Mouse (Mus musculus) thymus, adult 2 months (tissue): Measurements from ENCODE around the gene Plcb1.

Experiments used
- CTCF ChIP-seq: fragments of 200-500 bp; IDR thresholded peaks from 2 replicates; pipeline ENCODE4 v1.5.1; 2012; ENCODE audit warnings: mild to moderate bottlenecking, control low read depth, low read length, moderate library complexity, borderline replicate concordance; ENCODE audit not compliant: control insufficient read depth, poor library complexity, insufficient read depth; ENCODE audit errors: extremely low read depth
- POLR2A ChIP-seq: fragments of 200-500 bp; IDR thresholded peaks from 2 replicates; pipeline ENCODE4 v1.6.1; 2012; ENCODE audit warnings: mild to moderate bottlenecking, low read length, control low read depth, moderate library complexity; ENCODE audit not compliant: control insufficient read depth, poor library complexity, insufficient read depth; ENCODE audit errors: extremely low read depth

DNA sequence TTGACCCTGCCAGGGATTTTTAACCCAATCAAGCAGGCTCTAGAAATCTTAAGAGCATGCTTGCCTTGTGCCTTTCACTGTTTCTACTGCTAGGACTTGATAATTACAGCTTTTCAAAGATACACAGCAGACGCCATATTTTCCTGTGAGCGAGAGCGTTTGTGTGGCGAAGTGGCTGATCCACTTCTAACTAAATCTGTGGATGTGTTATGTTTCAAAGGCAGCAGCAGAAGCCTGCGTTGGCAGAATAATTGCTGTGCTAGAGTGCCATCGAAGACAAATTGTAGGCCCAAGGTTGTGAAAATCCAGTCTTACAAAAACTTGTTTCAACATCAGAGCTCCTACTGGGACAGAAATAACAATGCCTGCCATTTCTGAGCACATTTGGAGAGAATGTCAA lies 263.4 kb downstream of the Plcb1 start:
- TF ChIP-seq POLR2A (no peak), CTCF (no peak)
